Mouse (Mus musculus): ENCODE measurements around the gene Tigit.

GRCm38 (mm10) chr16:43628662-43629061 is 35.3 kb downstream of the Tigit start:
- no peak for TF ChIP-seq CTCF (IDR thresholded peaks at IDR 0.05; ENCODE audit: low read depth, low read length)
- no peak for TF ChIP-seq GATA1 (IDR thresholded peaks at IDR 0.05; ENCODE audit: borderline replicate concordance, low read length)
- TF ChIP-seq GATA2 (IDR thresholded peaks at IDR 0.05; ENCODE audit: borderline replicate concordance, low read depth, low read length): no peak
- TF ChIP-seq TAL1 (conservative IDR thresholded peaks at IDR 0.05; ENCODE audit: low read depth, low read length): no peak
